Mouse (Mus musculus) C2C12 (cell line): Measurements from ENCODE around the gene Krtap2-4.
"Not testable (repeated sequence)": the region's sequence is repeated elsewhere in the genome, so short reads cannot be mapped to it uniquely, and the experiment has no call there.

Source experiments
- CTCF ChIP-seq: IDR thresholded peaks from one replicate; pipeline ENCODE4 v1.5.1; 2011; ENCODE audit not compliant: control insufficient read depth, insufficient read depth, insufficient read length
- MAX ChIP-seq: IDR thresholded peaks from one replicate; pipeline ENCODE4 v1.6.1; 2011; ENCODE audit warnings: mild to moderate bottlenecking, control low read depth
- MYOD1 ChIP-seq: IDR thresholded peaks from one replicate; pipeline ENCODE4 v1.6.1; 2011; ENCODE audit warnings: low read depth; ENCODE audit not compliant: control insufficient read depth, insufficient read length
- MYOG ChIP-seq: IDR thresholded peaks from one replicate; pipeline ENCODE4 v1.6.1; 2011; ENCODE audit not compliant: control insufficient read depth, insufficient read length; ENCODE audit errors: extremely low read depth
- USF1 ChIP-seq: IDR thresholded peaks from one replicate; pipeline ENCODE4 v1.6.1; 2011; ENCODE audit warnings: low read depth, mild to moderate bottlenecking, control low read depth, moderate library complexity

DNA sequence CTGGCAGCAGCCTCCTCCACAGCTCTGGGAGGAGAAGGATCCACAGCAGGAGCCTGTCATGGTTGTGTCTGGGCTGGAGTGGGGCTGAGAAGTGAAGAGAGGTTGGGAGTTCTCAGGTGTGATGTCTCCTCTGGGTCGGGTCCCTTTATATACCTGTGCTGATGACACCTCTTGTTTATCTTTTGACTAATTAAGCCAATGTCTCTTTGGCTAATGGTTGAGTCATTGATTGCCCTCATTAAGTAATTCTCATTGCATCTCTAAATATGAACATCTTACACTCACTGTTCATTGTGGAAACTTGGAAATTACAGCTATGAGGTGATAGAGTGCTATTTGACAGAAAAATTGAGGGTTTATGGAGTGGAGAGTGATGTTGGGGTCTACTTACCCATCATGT is 11.4 kb downstream of the Krtap2-4 start, which contains the start of gene Gm11938:
- TF ChIP-seq CTCF, MYOG, MAX, MYOD1, USF1: not testable (repeated sequence)
